Comparison of ENCODE assay signal across 8 mouse cellular contexts in genomic region chr9:102632923-102633537, GRCm38 (mm10). TPM values are rescaled to one million over a fixed set of nuclear protein-coding genes. Genes with fewer than 3 reads are reported as not detected.
DNase-seq lines count a peak whose midpoint lies in the region; ATAC-seq and TF ChIP-seq lines count a peak whose summit lies in the region.

No protein-coding gene starts in this region.

- H3K4me3 ChIP-seq in forebrain, embryonic 15.5 days, result no peak overlapping the region
- H3K4me3 ChIP-seq in lung, adult 2 months (replicated peaks; ENCODE audit: extremely low read depth, low read depth, low read length), result no peak overlapping the region

- peak; percentile 48 for TF ChIP-seq CTCF in lung, adult 2 months (IDR thresholded peaks at IDR 0.05; ENCODE audit: insufficient read depth, low read length)

- TF ChIP-seq POLR2A in lung, adult 2 months (IDR thresholded peaks at IDR 0.05; ENCODE audit: borderline replicate concordance, extremely low read depth, low read depth, low read length), result no peak

- ATAC-seq in forebrain, embryonic 15.5 days (replicated peaks), result peak; percentile 61

- 44% methylated on average over 1 of the region's 1 CpGs for WGBS in forebrain, embryonic 15.5 days
- WGBS in lung, adult 2 months, result 55% methylated on average over 1 of the region's 1 CpGs

- H3K4me1 ChIP-seq in forebrain, embryonic 15.5 days, result no peaks in the 10 kb centered on the region
- peaks cover 4% of the 10 kb centered on the region; the same call in 1 of the 2 replicates for H3K4me1 ChIP-seq in lung, adult 2 months (ENCODE audit: control insufficient read depth, insufficient read depth, low read length)

- no peak overlapping the region for H3K27ac ChIP-seq in forebrain, embryonic 15.5 days (replicated peaks)

- DNase-seq in adrenal gland, postnatal 14 days, result peak; percentile 74
- no peak for DNase-seq in adrenal gland, adult 2 months
- DNase-seq in A20 (ENCODE audit: low read depth, low spot score), result peak; percentile 67
- DNase-seq in c-Kit-positive CD71-positive TER-119-negative erythroid progenitor cells, embryonic 14.5 days (ENCODE audit: low read depth), result peak; percentile 72
- peak; percentile 55 to 62 for DNase-seq in kidney, adult 8-10 months
- no peak for DNase-seq in lung, adult 2 months
- DNase-seq in retina, postnatal 1 day, result peak; percentile 84

- peaks cover 16% of the 10 kb centered on the region; the same call in 1 of the 2 replicates for H3K36me3 ChIP-seq in forebrain, embryonic 15.5 days

- H3K27me3 ChIP-seq in forebrain, embryonic 15.5 days, result no peaks in the 10 kb centered on the region

- no peak overlapping the region for H3K9ac ChIP-seq in forebrain, embryonic 15.5 days (replicated peaks)

- no peaks in the 10 kb centered on the region for H3K9me3 ChIP-seq in forebrain, embryonic 15.5 days

- H3K4me2 ChIP-seq in forebrain, embryonic 15.5 days (replicated peaks), result no peak overlapping the region

RNA-seq across cellular contexts. Expression of gene Cep63, which starts 6.7 kb away (rescaled TPM):
- total RNA-seq in adrenal gland, postnatal 14 days (2021), result 37.7 and 40.3 TPM in 2 replicates
- 10 to 100 TPM; 26.8 to 41.6 TPM for total RNA-seq in adrenal gland, adult 2 months (2021)
- 2.6 TPM in 2 replicates for polyA plus RNA-seq in adrenal gland, adult 2 months (2012; rRNA removed)
- polyA plus RNA-seq in forebrain, embryonic 15.5 days (2015; fragmentation: Nextera tagmentation; extraction: Ambion mirVana), result 48.1 and 49.6 TPM in 2 replicates
- 3.1 and 5.2 TPM in 2 replicates for polyA plus RNA-seq in lung, adult 2 months (2012; rRNA removed)

RNA-seq across cellular contexts. Expression of gene Anapc13, which starts 6.9 kb away (rescaled TPM):
- total RNA-seq in adrenal gland, postnatal 14 days (2021), result 286 and 307 TPM in 2 replicates
- total RNA-seq in adrenal gland, adult 2 months (2021), result 100 to 1,000 TPM; 386 to 423 TPM
- polyA plus RNA-seq in adrenal gland, adult 2 months (2012; rRNA removed), result 31.7 and 41.1 TPM in 2 replicates
- 148 and 166 TPM in 2 replicates for polyA plus RNA-seq in forebrain, embryonic 15.5 days (2015; fragmentation: Nextera tagmentation; extraction: Ambion mirVana)
- polyA plus RNA-seq in lung, adult 2 months (2012; rRNA removed), result 52.0 and 65.4 TPM in 2 replicates

Comparison
In these comparisons a context has a peak if more than half of its experiments do, and no peak if none do; other contexts are left out.
1. DNase-seq: peak in adrenal gland, postnatal 14 days (single experiment), A20 (single experiment), c-Kit-positive CD71-positive TER-119-negative erythroid progenitor cells, embryonic 14.5 days (single experiment), kidney, adult 8-10 months (2 of 2) and retina, postnatal 1 day (single experiment); none in adrenal gland, adult 2 months (single experiment) and lung, adult 2 months (single experiment).